Mouse (Mus musculus) embryonic facial prominence, embryonic 11.5 days (tissue): Measurements from ENCODE around the gene Gipc3. TPM values are rescaled to one million over a fixed set of nuclear protein-coding genes. Genes with fewer than 3 reads are reported as not detected.

Source experiments
- ATAC-seq: fragments of 200-750 bp; cut with Nextera tagmentation; replicated peaks from 2 replicates; pipeline ENCODE4 v1.8.0; 2017; ENCODE audit warnings: low read depth; ENCODE audit not compliant: insufficient number of reproducible peaks, low FRiP score, low TSS enrichment
- DNase-seq: peaks from one replicate; pipeline ENCODE4 v3.0.0-alpha.2; 2015; ENCODE audit warnings: low spot score
- H3K27ac ChIP-seq: fragments of 300-500 bp; sonication (generic); replicated peaks from 2 replicates; pipeline ENCODE4 v1.5.1; 2014; ENCODE audit warnings: mild to moderate bottlenecking, low read depth, low read length, control low read depth
- H3K27me3 ChIP-seq: fragments of 300-500 bp; sonication (generic); 2 replicates; pipeline ENCODE4 v1.6.1; 2014; ENCODE audit warnings: mild to moderate bottlenecking, low read length, moderate library complexity, mixed read lengths; ENCODE audit not compliant: control insufficient read depth, insufficient read depth
- H3K36me3 ChIP-seq: fragments of 300-500 bp; sonication (generic); replicated peaks from 2 replicates; pipeline ENCODE4 v1.6.1; 2014; ENCODE audit warnings: low read depth, mild to moderate bottlenecking, low read length, moderate library complexity, mixed read lengths; ENCODE audit not compliant: control insufficient read depth, insufficient read depth
- H3K4me1 ChIP-seq: fragments of 300-500 bp; sonication (generic); 2 replicates; pipeline ENCODE4 v1.6.1; 2014; ENCODE audit warnings: low read length, mixed read lengths; ENCODE audit not compliant: control insufficient read depth, insufficient read depth
- H3K4me2 ChIP-seq: fragments of 300-500 bp; sonication (generic); 2 replicates; pipeline ENCODE4 v1.6.1; 2014; ENCODE audit warnings: low read depth, mild to moderate bottlenecking, control low read depth, low read length, moderate library complexity
- H3K4me3 ChIP-seq: fragments of 300-500 bp; sonication (generic); 2 replicates; pipeline ENCODE4 v1.5.1; 2014; ENCODE audit warnings: low read depth, low read length, control low read depth
- H3K9ac ChIP-seq: fragments of 300-500 bp; sonication (generic); replicated peaks from 2 replicates; pipeline ENCODE4 v1.6.1; 2014; ENCODE audit warnings: mild to moderate bottlenecking, control low read depth, low read length
- H3K9me3 ChIP-seq: fragments of 300-500 bp; sonication (generic); replicated peaks from 2 replicates; pipeline ENCODE4 v1.6.1; 2016; ENCODE audit warnings: mild to moderate bottlenecking, low read length, inconsistent platforms, mixed read lengths; ENCODE audit not compliant: control insufficient read depth
- WGBS: fragments of 180-500 bp; shearing (Covaris S2); extraction: QIAGEN DNeasy Blood & Tissue Kit; methylation state at CpG from one replicate; pipeline ENCODE4 v1.1.7; 2014; 5-methylcytosine and 5-hydroxymethylcytosine counted together
- polyA plus RNA-seq: library from polyadenylated mRNA; unstranded; fragments of >200 nt; fragmentation: Nextera tagmentation; extraction: Ambion mirVana; gene quantifications from 2 replicates; pipeline ENCODE4 v1.2.1, GENCODE M21; 2014

Gene Gipc3
- polyA plus RNA-seq, 1 experiment from 2014 or later = not detected

DNA sequence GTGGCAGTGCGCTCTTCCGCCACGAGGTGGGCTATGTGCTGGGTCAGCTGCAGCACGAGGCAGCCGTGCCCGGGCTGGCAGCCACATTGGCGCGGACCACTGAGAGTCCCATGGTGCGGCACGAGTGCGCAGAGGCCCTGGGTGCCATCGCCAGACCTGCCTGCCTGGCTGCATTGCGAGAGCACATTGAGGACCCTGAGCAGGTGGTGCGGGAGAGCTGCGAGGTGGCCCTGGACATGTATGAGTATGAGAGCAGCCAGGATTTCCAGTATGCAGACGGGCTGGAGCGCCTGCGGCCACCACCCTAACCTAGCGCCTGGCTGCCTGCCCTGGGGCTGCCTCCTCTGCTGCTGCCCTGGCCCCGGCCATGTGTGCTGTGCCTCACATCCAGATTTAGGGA is 44.6 kb upstream of the Gipc3 start:
- Histone ChIP-seq H3K9me3 (no peaks in the 10 kb centered on the region), H3K4me1 (no peaks in the 10 kb centered on the region), H3K4me3 (no peak overlapping the region), H3K9ac (no peak overlapping the region), H3K36me3 (peaks cover 7% of the 10 kb centered on the region), H3K4me2 (no peak overlapping the region), H3K27me3 (no peaks in the 10 kb centered on the region), H3K27ac (no peak overlapping the region)
- ATAC-seq = no peak
- DNase-seq = no peak
- 91% methylated on average over 20 of the region's 20 CpGs for WGBS

DNA sequence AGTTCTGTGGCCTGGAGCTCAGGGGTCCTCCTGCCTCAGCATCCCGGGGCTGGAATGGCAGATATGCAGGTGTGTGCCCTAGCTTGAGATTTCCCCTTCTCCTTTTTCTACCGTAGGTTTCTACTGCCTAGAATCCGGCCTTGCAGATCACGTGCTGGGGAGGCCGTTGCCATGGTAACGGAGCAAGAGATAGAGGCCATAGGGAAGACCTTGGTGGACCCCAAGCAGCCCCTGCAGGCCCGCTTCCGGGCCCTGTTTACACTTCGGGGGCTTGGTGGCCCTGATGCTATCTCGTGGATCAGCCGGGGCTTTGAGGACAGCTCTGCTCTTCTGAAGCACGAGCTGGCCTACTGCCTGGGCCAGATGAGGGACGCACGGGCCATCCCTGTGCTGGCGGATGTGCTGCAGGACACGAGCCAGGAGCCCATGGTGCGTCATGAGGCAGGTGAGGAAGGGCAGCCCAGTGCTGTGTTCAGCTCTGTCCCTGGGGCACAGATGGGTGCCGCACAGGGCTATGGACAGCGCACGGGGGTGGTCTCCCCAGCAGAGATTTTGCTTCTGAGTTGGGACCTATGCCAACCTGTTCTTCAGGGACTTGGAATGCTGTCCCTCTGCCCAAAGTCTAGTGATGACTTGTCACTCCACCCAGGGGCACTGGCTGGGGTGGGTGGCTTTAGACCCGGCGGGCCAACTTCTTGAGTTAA is 42.7 kb upstream of the Gipc3 start:
- H3K9me3 ChIP-seq = no peaks in the 10 kb centered on the region
- H3K27me3 ChIP-seq = no peaks in the 10 kb centered on the region
- ATAC-seq (no peak), DNase-seq (no peak)
- H3K9ac ChIP-seq = no peak overlapping the region
- H3K4me2 ChIP-seq = no peak overlapping the region; the same call in 1 of the 2 replicates
- no peak overlapping the region for H3K4me3 ChIP-seq
- 87% methylated on average over 22 of the region's 22 CpGs for WGBS
- H3K36me3 ChIP-seq = peaks cover 7% of the 10 kb centered on the region
- no peak overlapping the region for H3K27ac ChIP-seq
- H3K4me1 ChIP-seq = no peaks in the 10 kb centered on the region

DNA sequence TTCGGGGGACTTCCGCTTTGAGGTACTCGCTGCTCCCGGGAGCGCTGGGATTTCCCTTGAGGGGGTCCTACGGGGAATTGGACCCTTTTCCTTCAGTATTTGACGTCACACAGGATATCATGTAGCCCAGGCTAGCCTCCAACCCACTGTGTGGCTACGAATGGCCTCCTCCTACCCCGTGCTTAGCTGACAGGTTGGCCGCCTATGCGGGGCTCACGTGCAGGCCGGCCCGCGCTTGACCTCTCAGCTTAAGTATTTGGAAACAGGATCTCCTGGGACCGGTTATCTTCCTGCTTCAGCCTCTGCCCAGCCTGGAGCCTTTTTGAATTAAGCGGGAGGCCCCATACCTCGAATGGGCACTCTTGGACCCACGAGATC is 41.5 kb upstream of the Gipc3 start:
- Histone ChIP-seq H3K36me3 (peaks cover 7% of the 10 kb centered on the region), H3K9me3 (no peaks in the 10 kb centered on the region), H3K4me1 (no peaks in the 10 kb centered on the region), H3K4me2 (peak overlapping the region; percentile 82), H3K27me3 (no peaks in the 10 kb centered on the region), H3K27ac (peak overlapping the region; percentile 44), H3K9ac (peak overlapping the region; percentile 82), H3K4me3 (peak overlapping the region; percentile 94)
- no peak for DNase-seq
- peak; percentile 30; the same call in 1 of the 2 replicates for ATAC-seq
- 1% methylated on average over 19 of the region's 19 CpGs for WGBS

DNA sequence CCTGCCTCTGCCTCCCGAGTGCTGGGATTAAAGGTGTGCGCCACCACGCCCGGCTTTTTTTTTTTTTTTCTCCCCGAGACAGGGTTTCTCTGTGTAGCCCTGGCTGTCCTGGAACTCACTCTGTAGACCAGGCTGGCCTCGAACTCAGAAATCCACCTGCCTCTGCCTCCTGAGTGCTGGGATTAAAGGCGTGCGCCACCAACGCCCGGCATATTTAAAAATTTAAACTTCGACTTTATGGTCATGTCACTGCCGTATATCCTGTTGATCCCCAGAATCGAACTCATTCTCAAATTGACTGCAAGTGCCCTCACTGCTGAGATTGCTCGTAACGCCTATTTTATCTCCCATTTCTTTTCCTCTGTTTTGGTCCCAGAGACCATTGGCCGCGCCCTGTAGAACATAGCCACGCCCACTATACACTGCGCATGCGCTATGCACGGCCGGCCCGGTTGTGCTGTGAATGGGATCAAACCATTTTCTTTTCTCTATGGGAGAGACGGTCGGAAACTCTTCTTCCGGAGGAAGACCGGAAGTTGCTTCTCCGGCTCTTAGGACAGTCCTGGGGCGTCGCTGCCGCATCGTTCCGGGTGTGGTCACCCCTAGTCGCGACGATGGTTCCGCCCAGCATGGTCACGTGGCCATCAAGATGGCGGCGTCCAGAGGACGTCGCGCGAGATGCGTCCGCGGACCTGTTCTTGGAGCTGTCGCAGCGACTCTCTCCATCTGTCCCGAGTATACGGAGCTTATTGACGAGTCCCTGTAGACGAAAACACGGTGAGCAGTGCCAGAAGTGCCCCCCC is 40.9 kb upstream of the Gipc3 start, which contains the start of the genes Dohh and Gm48551:
Dohh (plus strand) TSS at position 627 of the 803 bp plus-strand sequence.
Gm48551 (plus strand) TSS at position 665 of the 803 bp plus-strand sequence.
- 4% methylated on average over 50 of the region's 54 CpGs for WGBS
- Histone ChIP-seq H3K36me3 (peaks cover 7% of the 10 kb centered on the region), H3K27me3 (no peaks in the 10 kb centered on the region), H3K4me1 (no peaks in the 10 kb centered on the region), H3K27ac (peak within 1 kb of the TSS; percentile 44), H3K4me2 (peak within 1 kb of the TSS; percentile 82), H3K4me3 (peak within 1 kb of the TSS; percentile 94), H3K9ac (peak within 1 kb of the TSS; percentile 82), H3K9me3 (no peaks in the 10 kb centered on the region)
- DNase-seq (peak; percentile 98), ATAC-seq (peak; percentile 91)

DNA sequence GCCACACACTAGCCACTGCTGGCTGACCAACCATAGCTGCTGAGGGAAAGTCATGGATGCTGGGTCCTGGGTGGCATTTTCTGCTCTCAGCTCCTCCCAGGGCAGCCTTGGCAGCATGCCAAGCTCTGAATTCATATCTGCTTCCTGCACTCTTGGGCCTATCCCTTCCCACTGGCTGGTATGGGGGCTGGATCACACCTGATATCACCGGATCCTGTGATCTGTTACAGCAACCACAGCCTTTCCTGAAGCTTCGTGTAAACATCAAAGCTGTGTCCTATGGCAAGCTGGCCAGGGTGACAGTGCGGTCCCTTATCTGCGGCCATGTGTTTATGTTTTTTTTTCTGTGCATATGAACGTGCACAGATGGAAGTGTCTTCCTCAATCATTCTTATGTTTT is 39.0 kb upstream of the Gipc3 start:
- Histone ChIP-seq H3K36me3 (no peaks in the 10 kb centered on the region), H3K4me1 (peaks cover 4% of the 10 kb centered on the region; the same call in 1 of the 2 replicates), H3K27ac (0 out of 2 replicates have a peak overlapping the region, but pooled peaks have one; percentile 9), H3K4me3 (no peak overlapping the region), H3K4me2 (no peak overlapping the region), H3K27me3 (no peaks in the 10 kb centered on the region), H3K9ac (no peak overlapping the region), H3K9me3 (no peaks in the 10 kb centered on the region)
- ATAC-seq (no peak), DNase-seq (no peak)
- WGBS = 76% methylated on average over 5 of the region's 5 CpGs

DNA sequence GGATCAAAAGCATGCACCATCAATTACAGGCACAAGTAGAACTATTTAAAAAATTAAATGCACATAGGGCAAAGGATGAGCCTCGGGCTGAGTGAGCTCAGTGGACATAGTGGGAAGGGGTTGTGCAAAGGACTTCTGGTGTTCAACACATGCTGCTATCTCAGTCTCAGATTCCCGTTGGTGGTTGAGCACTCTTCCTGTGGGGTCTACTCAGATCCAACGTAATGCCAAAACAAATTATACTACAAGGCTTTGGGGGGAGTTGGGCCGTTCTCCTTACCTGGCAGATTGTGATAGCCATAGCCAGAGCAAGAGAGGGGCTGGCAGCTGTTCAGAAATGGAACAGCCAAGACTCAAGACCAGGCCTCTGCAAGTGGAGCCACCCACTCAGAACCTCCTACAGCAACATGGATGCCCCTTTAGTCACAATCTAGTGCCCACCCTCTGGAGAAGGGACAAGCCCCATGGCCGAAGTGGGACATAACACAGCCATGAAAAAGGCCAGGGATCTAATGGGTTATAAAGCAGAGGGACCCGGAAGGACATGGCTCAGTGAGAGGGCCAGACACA is 36.8 kb upstream of the Gipc3 start:
- Histone ChIP-seq H3K4me1 (peaks cover 8% of the 10 kb centered on the region), H3K36me3 (no peaks in the 10 kb centered on the region; the same call in 1 of the 2 replicates), H3K9me3 (no peaks in the 10 kb centered on the region), H3K27ac (no peak overlapping the region), H3K4me3 (no peak overlapping the region), H3K9ac (no peak overlapping the region), H3K4me2 (no peak overlapping the region), H3K27me3 (no peaks in the 10 kb centered on the region)
- ATAC-seq (no peak), DNase-seq (no peak)
- WGBS = 81% methylated on average over 6 of the region's 6 CpGs

DNA sequence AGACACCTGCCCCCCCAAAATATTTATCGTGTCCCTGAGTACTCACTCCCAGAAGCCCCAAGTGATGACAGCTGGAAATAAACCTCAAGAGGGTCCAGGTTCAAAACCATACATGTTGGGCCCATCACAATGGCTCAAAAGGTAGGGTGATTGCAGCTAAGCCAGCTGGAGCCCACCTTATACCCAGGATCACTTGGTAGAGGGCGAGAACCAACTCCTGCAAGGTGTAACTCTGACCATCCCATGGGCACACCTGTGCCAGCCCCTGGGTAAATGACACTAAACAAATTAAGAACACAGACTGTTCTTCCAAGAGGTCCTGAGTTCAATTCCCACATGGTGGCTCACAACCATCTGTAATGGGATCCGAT is 36.1 kb upstream of the Gipc3 start:
- Histone ChIP-seq H3K4me2 (peak overlapping the region; percentile 66), H3K9ac (peak overlapping the region; percentile 67), H3K9me3 (no peaks in the 10 kb centered on the region), H3K4me1 (peaks cover 8% of the 10 kb centered on the region), H3K36me3 (peaks cover 3% of the 10 kb centered on the region; the same call in 1 of the 2 replicates), H3K27me3 (no peaks in the 10 kb centered on the region), H3K27ac (peak overlapping the region; percentile 56), H3K4me3 (peak overlapping the region; percentile 34)
- DNase-seq (no peak), ATAC-seq (no peak)
- WGBS = 55% methylated on average over 3 of the region's 3 CpGs
